Mouse (Mus musculus) cerebellum, adult 8-10 months (tissue): ENCODE measurements around the gene Herpud1.
"Not testable (repeated sequence)": the region's sequence is repeated elsewhere in the genome, so short reads cannot be mapped to it uniquely, and the experiment has no call there.

Source experiments
- DNase-seq: peaks from one replicate; pipeline ENCODE4 v3.0.0; 2022

Herpud1 gene

DNA sequence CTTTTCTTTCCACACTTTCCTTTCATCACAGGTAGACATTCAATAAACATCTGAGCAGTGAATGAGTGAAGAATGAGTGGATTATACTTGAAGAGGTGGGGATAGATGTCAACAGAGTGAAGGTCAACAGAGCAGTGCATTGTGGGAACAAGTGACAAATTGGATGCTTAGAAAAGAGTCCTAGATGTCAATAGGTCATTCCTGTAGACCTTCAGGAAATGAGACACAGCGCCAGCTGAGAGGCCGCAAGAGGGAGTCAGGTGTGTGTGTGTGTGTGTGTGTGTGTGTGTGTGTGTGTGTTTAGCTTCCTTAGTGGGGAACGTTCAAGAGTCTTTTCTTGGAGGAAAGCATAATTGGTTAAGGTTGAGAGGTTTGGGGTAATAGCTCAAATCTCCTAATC is 10.1 kb upstream of the Herpud1 start:
- no peak for DNase-seq

DNA sequence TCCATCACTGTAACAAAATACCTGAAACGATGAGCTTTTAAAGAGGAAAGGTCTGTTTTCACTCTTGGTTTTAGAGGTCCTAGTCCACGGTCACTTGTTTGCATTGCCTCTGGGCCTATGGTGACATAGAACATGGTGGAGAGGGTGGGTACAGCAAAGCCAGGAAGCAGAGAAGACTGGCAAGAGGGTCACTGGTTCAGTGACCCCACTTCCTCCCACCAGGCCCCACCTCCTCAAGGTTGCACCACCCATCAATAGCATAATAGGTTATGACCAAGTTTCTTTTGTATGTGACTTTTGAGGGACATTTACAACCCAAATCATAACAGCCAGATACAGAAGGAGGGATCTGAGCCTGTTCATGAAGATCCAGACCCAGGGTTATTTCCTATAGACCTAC is 9.7 kb upstream of the Herpud1 start:
- no peak for DNase-seq

DNA sequence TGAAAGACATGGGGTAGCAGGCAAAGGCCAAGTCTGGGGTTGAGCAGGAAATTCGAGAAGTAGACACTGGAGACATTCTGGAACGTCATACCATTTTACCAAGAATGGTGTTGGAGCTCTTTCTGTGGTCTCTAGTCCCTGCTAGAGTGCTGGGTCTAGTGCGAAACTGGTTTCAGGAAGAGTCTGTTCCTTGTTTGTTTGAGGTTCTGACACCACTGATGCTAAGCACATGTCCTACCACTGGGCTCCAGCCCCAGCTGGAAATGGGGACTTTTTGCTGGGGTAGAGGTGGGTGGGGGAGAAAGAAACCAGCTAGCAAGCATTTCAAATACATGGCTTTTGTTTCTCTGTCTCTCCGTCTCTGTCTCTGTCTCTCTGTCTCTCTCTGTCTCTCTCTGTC is 9.2 kb upstream of the Herpud1 start:
- no peak for DNase-seq

DNA sequence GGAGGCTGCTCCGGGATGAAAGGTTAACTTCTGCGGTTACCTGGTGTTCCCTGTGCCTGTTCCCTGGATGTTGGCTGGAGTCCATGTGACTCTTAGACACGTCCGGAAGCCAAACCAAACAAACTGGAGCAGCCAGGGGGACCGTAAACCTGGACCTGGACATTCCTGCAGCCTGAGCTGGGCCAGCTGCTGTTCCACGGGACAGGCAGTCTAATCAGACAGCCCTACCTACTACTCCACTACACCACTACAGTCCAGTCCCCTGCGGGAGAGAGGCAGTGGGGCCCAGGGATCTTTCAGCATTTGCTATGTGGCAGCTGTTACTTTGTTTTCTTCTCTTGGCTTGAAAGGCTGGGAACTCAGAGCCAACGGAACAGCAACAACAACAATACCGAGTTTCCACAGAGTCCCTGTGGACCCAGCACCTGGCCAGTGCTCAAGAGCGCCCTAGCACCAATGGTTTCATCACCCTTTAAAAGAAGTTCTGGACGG is 8.5 kb upstream of the Herpud1 start:
- DNase-seq: no peak

DNA sequence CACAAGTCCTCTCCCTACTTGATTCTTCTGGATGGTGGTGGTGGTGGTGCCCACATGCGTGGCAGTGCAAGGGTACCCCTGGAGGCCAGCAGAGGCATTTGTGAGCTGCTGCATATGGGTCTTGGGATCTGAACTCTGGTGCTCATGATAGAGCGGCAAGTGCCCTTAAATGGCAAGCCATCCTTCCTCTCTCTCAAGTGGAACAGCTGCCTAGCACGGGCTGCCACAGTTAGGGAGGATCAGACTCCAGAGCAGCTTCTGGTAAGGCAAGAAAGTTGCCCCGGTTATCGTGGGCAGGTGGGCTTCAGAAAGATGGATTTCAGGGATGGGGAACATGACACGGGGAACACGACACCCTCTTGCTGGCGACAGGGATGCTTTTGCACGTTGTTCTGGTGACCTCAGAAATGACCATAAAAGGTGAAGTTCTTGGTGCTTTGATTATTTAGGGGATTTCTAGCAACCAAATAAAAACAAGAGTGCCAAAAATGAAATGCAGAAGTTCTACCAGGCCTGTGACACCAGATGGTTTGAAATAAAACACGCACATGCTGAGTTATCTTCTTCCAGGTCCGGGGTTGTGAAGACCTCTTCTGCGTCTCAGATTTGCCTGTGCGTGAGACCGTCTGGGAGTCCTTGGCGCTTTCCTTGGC is 7.3 kb upstream of the Herpud1 start:
- DNase-seq: no peak

DNA sequence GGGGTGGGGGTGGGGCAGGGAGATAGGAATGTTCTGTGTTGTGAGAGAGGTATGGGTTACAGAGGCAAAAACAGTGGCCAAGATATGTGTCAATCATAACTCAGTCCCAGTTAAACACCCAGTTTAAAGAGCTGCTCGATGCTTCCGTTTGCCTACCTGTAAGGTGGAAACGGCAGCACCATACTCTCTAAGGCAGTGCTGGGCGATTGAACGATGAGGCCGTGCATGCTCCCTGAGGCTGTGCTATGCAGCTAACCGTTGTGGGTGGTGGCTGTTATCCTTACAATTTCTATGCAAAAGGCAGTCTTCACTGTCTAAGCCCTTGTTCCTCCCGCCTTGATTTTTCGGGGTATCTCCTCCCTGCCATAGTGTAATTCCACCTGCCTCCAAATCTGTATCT is 6.6 kb upstream of the Herpud1 start:
- DNase-seq: no peak

DNA sequence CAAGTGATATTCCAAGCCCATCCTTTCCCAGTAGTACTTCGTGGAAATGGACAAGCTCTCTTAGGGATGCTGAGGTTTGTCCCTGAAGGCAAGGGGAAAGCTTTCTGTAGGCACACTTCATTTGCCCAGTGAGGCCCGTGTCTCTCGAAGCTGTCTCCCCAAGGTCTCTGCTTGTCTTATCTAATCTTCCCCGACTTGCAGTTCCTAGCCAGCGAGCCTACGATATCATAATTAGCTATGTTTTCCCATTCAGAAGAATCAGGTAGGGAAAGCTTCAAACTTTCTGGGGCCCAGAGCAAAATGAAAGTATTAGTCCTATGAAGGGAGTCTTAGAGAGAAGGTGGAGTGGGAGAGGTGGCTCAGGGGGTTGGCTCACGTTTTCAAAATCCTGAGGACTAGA is 2.1 kb upstream of the Herpud1 start:
- no peak for DNase-seq

DNA sequence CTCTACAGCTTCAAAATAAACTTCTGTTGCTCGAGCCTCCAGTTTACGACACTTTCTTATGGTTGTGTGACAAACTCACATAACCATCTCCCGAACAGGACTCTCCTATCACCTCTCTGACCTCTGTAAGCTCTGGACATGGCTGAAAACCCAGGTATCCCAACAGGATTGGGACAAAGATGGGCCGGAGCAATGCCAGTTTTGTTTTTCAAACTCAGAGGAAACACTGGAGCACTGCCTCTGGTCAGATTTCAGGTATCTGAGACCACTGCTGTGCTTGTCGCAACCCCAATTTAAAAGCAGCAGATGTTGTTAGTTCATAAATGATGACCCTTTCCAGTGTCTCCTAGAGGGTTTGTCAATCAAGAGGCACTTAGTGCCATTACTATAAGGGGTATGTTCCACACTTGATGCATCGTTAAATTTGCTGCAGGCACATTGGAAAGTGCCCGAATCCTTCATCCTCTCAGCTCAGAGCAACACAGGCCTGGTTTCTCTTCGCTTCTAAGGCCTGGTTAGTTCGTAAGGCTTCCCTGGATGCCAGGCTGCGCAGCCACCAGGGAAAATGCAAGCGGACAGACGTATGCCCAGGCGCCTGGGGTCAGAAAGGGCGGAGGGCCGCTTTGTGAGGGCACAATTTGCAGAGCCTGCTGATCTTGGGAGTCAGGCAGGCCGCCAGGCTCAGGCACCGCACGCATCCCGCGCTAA is 578 bp upstream of the Herpud1 start:
- DNase-seq: no peak

DNA sequence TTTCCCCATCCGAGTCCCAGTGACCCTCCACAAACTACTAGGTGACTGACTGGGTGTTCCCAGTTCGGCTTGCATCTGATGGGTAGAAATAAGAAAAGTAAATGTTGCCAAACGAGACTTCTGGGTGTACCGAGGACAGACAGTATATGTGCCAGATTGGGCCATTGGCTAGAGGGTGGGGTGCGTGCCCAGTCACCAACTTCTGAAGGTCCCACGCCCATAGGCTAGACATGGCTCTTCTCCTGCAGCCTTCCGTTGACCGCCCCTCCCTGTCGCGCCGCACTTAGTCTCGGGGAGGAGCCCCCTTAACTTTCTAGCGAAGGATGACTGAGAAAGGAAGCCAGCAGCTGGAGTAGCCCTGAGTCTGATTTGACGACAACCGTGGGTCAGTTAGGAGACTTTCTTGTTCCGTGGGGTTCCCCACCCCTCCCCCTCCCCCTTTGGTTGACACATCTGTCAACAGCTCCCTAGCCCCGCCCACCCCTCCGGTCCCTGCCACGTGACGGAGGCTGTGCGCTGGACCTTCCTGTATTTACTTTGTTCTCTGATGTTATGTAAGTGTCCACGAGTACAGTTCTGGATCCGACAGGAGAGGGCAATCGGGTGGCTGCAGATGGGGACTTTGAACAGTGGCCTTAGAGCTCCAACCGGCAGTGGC is 918 bp downstream of the Herpud1 start:
- DNase-seq: peak; percentile 65

DNA sequence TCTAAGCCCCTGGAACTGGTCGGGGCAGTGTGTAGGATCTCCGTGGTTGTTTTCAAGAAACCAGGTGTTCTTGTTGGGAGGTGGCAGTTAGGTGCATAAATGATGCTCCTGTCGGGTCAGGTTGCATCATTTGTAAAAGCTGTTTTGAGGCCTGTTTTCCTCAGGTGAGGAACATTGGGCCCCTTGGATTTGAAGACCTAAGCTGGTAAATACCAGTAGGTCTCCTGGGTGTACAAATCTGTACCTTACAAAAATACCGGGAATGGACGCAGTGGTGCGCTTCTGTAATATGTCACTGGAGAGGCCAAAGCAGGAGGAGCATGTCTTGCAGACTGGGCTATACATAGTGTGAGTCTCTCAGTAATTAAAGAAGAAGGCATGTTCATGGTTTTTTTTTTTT is 1.5 kb downstream of the Herpud1 start:
- DNase-seq: peak; percentile 10

DNA sequence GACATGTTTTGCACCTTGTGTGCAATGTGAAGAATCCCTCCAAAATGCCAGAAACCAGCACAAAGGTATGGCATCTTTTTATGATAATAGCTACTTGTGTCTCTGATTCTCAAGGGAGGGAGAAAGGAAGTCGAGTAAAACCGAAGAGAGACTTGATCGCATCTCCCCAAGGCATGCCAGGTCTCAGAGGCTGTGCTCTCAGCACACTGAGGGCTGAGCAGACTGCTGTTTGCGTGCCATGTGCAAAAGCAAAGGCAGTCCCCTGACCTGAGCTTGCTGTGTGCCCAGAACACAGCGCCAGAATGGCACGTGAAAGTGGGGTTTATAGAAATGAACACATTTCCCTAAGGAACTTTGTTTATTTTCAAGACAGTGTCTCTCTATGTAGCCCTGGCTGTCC is 3.3 kb downstream of the Herpud1 start:
- DNase-seq: no peak

DNA sequence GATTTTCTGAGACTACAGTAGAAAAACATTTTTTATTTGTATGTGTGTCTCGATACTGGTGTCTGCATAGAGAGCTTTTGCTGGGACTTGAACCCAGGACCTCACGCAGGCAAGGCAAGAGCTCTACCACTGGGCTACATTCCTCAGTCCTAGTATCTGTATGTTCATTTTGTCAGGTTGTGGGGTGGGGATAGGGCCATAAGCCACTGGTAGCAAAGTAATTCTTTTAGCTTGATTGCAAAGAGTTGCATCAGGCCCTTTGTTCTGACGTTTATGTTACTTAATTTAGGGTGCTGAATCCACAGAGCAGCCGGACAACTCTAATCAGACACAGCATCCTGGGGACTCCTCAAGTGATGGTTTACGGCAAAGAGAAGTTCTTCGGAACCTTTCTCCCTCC is 4.2 kb downstream of the Herpud1 start:
- no peak for DNase-seq

DNA sequence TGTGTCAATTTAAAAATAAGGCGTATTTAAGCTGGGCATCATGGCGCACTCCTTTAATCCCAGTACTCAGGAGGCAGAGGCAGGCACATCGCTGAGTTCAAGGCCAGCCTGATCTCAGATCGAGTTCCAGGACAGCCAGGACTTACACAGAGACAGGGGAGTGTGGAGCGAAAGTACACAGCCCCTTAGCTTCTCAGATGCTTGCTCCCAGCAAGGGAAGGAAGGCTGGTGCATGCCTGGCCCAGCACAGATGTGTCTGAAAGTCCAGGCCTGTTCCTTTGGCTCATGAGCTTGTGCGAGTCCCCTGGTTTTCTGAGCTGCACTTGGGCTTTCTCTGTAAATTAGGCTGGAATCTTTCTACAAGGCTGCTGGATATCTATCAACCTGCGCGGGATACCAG is 4.7 kb downstream of the Herpud1 start:
- no peak for DNase-seq

DNA sequence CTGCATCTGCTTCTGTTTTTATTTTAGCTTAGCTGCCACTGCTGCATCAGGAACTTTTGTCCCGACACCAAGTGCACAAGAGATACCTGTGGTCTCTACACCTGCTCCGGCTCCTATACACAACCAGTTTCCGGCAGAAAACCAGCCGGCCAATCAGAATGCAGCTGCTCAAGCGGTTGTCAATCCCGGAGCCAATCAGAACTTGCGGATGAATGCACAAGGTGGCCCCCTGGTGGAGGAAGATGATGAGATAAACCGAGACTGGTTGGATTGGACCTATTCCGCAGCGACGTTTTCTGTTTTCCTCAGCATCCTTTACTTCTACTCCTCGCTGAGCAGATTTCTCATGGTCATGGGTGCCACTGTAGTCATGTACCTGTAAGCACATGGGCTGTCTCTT is 5.9 kb downstream of the Herpud1 start:
- DNase-seq: peak; percentile 17

DNA sequence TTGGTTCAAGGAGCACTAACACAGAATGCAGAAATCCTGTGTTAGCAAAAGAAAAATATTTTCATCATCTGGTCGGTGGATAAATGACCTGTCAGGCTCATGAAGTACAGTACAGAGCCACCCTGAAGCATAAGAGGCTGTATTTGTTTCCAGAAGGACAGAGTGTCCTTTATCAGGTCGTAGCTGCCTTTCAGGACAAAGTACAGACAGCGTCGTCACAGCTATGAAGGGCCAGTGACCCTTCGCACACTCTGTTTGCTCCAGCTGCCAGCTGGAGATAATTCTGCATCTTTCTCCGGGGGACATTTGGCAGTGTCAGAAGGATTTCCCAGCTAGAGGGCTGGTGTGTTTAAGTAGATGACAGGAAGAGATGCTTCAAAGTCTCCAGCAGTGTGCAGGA is 6.4 kb downstream of the Herpud1 start:
- no peak for DNase-seq

DNA sequence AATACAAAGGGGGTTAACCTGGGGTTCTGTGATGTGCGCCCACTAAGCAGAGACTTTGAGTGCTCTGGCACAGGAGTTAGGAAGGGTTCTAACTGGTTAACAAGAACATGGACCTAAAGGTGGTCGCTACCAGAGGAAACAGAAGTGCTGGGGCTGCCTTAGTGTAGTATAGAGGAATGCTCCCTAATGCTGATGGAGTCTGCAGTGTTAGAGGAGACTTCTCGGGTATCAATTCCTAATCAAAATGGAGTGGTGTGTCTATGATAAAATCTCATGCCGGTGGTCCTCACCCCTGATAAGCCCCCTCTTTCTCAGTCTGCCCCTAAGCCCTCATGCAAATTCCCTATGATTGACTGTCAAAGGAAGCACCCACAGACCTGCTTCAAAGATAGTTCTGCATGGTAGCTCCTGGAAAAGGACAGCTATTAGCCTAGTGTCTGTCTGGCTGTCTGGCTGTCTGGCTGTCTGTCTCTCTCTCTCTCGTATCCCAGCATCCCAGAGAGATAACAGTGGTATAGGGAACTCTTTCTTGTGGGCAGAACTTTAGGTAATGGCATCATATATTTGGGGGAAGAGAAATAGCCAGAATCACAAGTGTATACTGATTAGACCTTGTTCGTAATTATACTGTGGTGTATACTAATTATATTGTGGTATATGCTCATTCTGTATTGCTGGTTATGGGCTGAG is 9.8 kb downstream of the Herpud1 start:
- DNase-seq: no peak

DNA sequence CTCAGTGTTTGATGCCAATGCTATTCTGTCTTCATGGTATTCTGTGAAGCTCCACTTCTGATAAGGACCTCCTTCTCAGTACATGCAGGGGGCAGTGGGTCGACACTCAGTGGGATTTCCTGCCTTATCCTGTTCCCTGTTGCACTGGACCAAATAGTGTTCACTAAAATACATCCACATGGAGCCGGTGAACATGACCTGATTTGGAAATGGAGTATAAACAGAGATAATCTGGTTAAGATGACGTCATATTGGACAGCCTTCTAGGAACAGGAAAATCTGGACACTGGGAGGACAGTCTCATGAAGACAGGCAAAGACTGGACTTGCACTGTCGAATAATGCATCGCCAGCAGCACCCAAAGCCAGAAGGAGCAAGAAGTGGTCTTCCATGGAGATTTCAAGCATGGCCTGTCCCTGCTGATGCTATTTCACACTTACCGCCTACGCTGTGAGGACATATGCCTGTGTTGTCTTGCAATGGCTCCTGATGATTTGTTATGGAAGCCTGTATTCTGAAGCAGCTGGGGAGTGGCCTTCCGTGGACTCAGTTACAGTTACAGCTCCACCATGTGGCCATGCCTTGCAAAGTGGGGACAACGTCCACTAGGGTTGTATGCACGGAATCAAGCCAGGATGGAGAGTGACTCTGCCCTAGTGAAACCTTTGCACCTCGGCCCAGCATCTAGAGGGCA is 10.9 kb downstream of the Herpud1 start:
- peak; percentile 19 for DNase-seq

DNA sequence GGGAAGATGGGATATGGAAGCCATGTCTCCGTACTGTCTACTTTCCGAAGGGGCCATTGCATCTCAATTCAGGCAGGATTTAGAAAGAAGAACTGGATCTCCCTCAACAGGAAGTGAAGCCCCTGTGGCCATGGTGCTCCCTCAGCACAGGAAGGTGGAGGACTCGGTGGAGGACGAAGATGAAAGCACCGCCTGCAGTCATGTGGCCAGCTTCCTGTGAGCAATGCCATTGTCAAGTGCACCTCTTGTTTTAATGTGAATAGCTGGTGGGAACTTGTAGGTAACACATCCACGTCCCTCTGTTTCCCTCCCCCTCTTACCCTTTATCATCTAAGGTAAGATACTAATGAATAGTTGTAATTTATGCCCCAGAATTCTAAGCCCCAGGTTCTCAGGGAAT is 12.3 kb downstream of the Herpud1 start:
- DNase-seq: no peak

DNA sequence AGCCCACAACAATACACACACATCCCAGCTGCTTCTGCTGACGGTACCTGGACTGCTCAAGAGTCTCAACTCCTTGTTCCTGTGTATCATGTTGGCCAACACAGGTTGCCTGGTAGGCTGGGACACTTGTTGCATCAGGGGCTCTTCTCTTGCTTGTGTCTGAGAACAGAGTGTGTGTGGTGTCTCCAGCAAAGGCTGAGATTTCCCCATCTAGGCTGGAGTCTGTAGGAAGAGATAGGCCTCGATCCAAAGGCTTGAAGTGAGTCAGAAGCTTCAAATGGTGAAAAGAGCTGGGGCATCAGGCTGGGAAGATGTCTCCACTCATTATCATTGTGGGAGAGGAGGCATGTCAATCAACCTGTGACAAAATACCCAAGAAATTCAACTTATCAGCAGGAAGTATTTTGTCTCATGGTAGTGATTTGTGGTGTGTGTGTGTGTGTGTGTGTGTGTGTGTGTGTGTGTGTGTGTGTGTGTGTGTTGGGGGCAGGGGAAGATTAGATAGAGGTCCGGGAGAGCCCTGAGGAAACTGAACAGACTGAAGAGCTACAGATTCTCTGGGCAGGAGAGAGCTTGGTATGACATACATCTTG is 13.2 kb downstream of the Herpud1 start:
- no peak for DNase-seq

DNA sequence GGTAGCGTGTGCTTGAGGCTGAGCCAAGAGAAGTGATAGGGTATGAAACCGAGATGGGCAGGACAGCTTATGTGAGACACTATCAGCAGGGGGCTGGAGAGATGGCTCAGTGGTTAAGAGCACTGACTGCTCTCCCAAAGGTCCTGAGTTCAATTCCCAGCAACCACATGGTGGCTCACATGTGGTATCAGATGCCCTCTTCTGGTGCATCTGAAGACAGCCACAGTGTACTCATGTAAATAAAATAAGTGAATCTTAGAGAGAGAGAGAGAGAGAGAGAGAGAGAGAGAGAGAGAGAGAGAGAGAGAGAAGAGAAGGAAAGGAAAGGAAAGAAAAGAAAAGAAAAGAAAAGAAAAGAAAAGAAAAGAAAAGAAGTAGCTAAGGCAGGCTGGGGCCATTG is 13.7 kb downstream of the Herpud1 start:
- not testable (repeated sequence) for DNase-seq

DNA sequence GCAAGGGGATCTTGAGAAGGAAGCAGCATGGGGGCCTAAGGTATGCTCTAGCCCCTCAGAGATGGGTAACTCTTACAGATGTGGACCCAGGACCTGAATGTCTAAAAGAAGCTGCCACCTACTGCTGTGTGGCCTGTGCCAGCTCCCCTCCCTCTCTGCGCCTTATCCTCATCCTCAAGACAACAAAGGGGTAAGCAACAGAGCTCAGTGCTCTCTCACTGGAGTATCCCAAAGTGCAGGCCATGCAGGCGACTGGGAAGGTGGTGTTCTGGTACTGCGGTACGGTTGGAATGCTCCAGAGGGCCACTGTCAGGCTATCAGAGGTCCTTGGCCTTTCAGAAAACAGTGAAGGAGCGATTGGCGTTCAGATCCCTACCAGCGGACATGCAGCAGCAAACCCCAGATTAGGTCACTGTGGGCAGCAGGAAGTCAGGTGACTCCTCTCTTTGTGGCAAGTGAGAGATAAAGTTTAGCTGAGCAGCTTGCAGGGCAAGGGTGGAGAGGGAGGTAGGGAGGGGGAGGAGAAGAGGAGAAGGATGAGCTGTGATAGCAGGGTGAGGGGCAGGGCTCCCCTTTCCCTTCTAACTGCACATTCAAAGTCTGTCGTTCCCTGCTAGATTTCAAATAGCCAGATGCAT is 22.3 kb downstream of the Herpud1 start:
- DNase-seq: no peak

DNA sequence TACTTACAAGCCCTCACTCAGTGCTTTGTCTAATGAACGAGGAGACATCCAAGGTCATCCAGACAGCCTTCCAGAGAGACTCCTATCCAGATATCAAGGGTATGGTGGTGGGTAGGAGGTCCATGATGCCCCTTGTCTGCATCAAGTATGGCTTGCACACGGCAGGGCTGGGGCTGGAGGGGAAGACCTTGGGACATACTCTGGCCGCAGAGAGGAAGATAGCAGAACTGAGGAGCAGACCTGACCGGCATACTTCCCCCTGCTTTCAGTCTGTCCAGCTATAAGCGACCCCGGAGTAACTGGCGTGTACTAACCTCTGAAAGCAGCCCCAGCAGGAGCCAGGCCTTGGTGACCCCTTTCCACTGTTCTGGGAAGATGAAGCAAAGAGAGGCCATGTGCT is 23.3 kb downstream of the Herpud1 start:
- no peak for DNase-seq
